Mouse (Mus musculus) thymus, adult 2 months (tissue): ENCODE results near the gene Sipa1l2.

Experiments used
- CTCF ChIP-seq: fragments of 200-500 bp; IDR thresholded peaks from 2 replicates; pipeline ENCODE4 v1.5.1; 2012; ENCODE audit warnings: mild to moderate bottlenecking, control low read depth, low read length, moderate library complexity, borderline replicate concordance; ENCODE audit not compliant: control insufficient read depth, poor library complexity, insufficient read depth; ENCODE audit errors: extremely low read depth
- POLR2A ChIP-seq: fragments of 200-500 bp; IDR thresholded peaks from 2 replicates; pipeline ENCODE4 v1.6.1; 2012; ENCODE audit warnings: mild to moderate bottlenecking, low read length, control low read depth, moderate library complexity; ENCODE audit not compliant: control insufficient read depth, poor library complexity, insufficient read depth; ENCODE audit errors: extremely low read depth

- TF ChIP-seq POLR2A (no peak), CTCF (no peak)
These were observed 23.7 kb downstream of the Sipa1l2 start for GRCm38 (mm10) chr8:125545866-125546265.
